9 mouse cellular contexts compared by ENCODE assay signal in genomic region chr13:44635221-44636007, GRCm38 (mm10).
A peak's percentile ranks its signal among the peaks of the same experiment; 100 is the strongest.
DNase-seq lines count a peak whose midpoint lies in the region; ATAC-seq lines count a peak whose summit lies in the region.
"Had no signal": no experiment of that assay in that cellular context is flagged by ENCODE, and none has a peak within 500 bp of the region (broad histone marks: within the 10 kb centered on the region; RNA-seq: fewer than 3 reads in every experiment).

No protein-coding gene starts in this region.

- H3K4me3 ChIP-seq in heart, embryonic 12.5 days: peak overlapping the region; percentile 17
- H3K4me3 ChIP-seq in liver, embryonic 15.5 days (replicated peaks): no peak overlapping the region; the same call in 1 of the 2 replicates
- no peak overlapping the region; the same call in 1 of the 2 replicates for H3K4me3 ChIP-seq in neural tube, embryonic 13.5 days
- H3K4me3 ChIP-seq: erythroblast, embryonic 14.5 days had no signal

- no peak for DNase-seq in heart, postnatal 25 days (ENCODE audit: low spot score)
- DNase-seq in adrenal gland, adult 8-10 months: no peak
- DNase-seq in left cerebral cortex, postnatal 25 days (ENCODE audit: low spot score in 2 of 2): no peak

- intact Hi-C loops in heart, postnatal 25 days (cut with DNase I): no loop called here
- intact Hi-C loops in left cerebral cortex, postnatal 25 days (cut with DNase I): no loop called here

- no peak overlapping the region for H3K27ac ChIP-seq in heart, embryonic 12.5 days (ENCODE audit: poor library complexity, severe bottlenecking)
- H3K27ac ChIP-seq in liver, embryonic 15.5 days (replicated peaks): no peak overlapping the region
- H3K27ac ChIP-seq in neural tube, embryonic 13.5 days (replicated peaks): no peak overlapping the region

- peak overlapping the region; percentile 61 for H3K4me2 ChIP-seq in heart, embryonic 12.5 days
- H3K4me2 ChIP-seq in liver, embryonic 15.5 days: peak overlapping the region; percentile 37
- H3K4me2 ChIP-seq in neural tube, embryonic 13.5 days: peak overlapping the region; percentile 45

- WGBS in heart, embryonic 12.5 days: 12% methylated on average over 11 of the region's 12 CpGs
- 20% methylated on average over 10 of the region's 12 CpGs for WGBS in liver, embryonic 15.5 days (ENCODE audit: insufficient replicate concordance)
- 4% methylated on average over 11 of the region's 12 CpGs for whole genome bisulfite sequencing in neural tube, embryonic 13.5 days

- peak overlapping the region; percentile 39; the same call in 1 of the 2 replicates for H3K9ac ChIP-seq in heart, embryonic 12.5 days
- no peak overlapping the region for H3K9ac ChIP-seq in liver, embryonic 15.5 days
- peak overlapping the region; percentile 43; the same call in 1 of the 2 replicates for H3K9ac ChIP-seq in neural tube, embryonic 13.5 days

- no peaks in the 10 kb centered on the region for H3K9me3 ChIP-seq in heart, embryonic 12.5 days (replicated peaks)
- no peaks in the 10 kb centered on the region for H3K9me3 ChIP-seq in liver, embryonic 15.5 days (replicated peaks)
- H3K9me3 ChIP-seq in neural tube, embryonic 13.5 days: no peaks in the 10 kb centered on the region

- no peak for ATAC-seq in heart, embryonic 12.5 days (ENCODE audit: insufficient number of reproducible peaks, low FRiP score)
- ATAC-seq in granulocyte monocyte progenitor cell, adult 5-6 weeks (replicated peaks; ENCODE audit: poor library complexity, severe bottlenecking): peak; percentile 62
- ATAC-seq in liver, embryonic 15.5 days (ENCODE audit: insufficient read depth): no peak
- peak; percentile 59; the same call in 1 of the 2 replicates for ATAC-seq in neural tube, embryonic 13.5 days (ENCODE audit: low read depth)
- ATAC-seq in monocyte, adult 5-6 weeks (replicated peaks; ENCODE audit: insufficient number of reproducible peaks, low FRiP score, low TSS enrichment, poor library complexity, severe bottlenecking): no peak

- H3K27me3 ChIP-seq in heart, embryonic 12.5 days (replicated peaks): no peaks in the 10 kb centered on the region
- peaks cover 4% of the 10 kb centered on the region for H3K27me3 ChIP-seq in liver, embryonic 15.5 days
- H3K27me3 ChIP-seq in neural tube, embryonic 13.5 days: no peaks in the 10 kb centered on the region

- no peaks in the 10 kb centered on the region for H3K36me3 ChIP-seq in heart, embryonic 12.5 days
- no peaks in the 10 kb centered on the region for H3K36me3 ChIP-seq in liver, embryonic 15.5 days (replicated peaks)
- H3K36me3 ChIP-seq in neural tube, embryonic 13.5 days: no peaks in the 10 kb centered on the region

- H3K4me1 ChIP-seq in heart, embryonic 12.5 days (replicated peaks): peaks cover 17% of the 10 kb centered on the region
- H3K4me1 ChIP-seq in liver, embryonic 15.5 days (replicated peaks): peaks cover 6% of the 10 kb centered on the region
- H3K4me1 ChIP-seq in neural tube, embryonic 13.5 days (replicated peaks): peaks cover 19% of the 10 kb centered on the region

Comparison
In these comparisons a context has a peak if more than half of its experiments do, and no peak if none do; other contexts are left out.
1. ATAC-seq: peak in granulocyte monocyte progenitor cell, adult 5-6 weeks (single experiment) and neural tube, embryonic 13.5 days (single experiment); none in heart, embryonic 12.5 days (single experiment), liver, embryonic 15.5 days (single experiment) and monocyte, adult 5-6 weeks (single experiment).
2. Peak in every context shown above with its lines, with median percentiles within 50 percentile points of each other: H3K4me2 ChIP-seq.